In the genomic region with DNA sequence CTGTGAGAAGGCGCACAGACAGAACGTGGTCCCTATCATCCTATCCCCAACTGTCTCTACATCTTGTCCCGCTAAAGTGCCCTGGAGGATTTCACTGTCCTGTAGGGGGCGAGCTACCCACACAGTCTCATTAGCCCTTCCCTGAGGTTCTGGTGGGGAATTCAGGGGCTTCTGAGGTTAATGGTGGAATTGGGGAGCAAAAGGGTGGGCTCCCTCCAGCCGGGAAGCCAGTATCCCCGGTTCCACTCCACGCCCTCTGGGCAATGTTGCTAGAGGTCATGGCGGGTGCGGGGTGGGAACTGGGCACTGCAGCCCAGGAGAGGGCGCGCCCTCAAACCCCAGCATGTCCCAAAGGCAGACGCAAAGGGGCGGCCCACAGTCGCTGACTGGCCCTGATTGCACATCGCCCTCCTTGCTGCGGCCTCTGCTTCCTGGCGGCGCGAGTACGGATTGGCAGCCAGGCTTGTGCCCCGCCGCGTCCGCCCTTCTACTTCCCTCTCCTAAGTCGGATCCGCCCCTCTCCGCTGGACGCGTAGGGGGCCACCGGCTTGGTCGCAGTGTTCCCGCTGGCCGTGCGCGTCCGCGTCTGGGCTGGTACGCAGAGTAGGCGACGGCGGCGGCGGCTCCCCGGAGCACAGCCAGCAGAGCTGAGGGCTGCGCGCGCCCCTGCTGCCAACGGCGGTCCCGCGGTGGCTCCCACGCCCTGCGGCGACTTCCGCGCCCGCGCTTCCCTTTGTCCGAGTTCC, we compare ENCODE assay signal across 8 mouse cellular contexts.
DNase-seq lines count a peak whose midpoint lies in the region; ATAC-seq and TF ChIP-seq lines count a peak whose summit lies in the region.

No protein-coding gene starts in this region.

- intact Hi-C loops in gastrocnemius, adult 2 months (cut with DNase I): no loop called here

- H3K27me3 ChIP-seq in hindbrain, embryonic 16.5 days (replicated peaks; ENCODE audit: control insufficient read depth, insufficient read depth, low read length): no peaks in the 10 kb centered on the region

- peak overlapping the region; percentile 59 for H3K4me2 ChIP-seq in hindbrain, embryonic 16.5 days (ENCODE audit: low read length)

- 2% methylated on average over 49 of the region's 59 CpGs for WGBS in hindbrain, embryonic 16.5 days

- TF ChIP-seq CTCF in gastrocnemius, adult 2 months (IDR thresholded peaks at IDR 0.05): peak; percentile 59

- H3K4me1 ChIP-seq in hindbrain, embryonic 16.5 days (ENCODE audit: control insufficient read depth, insufficient read depth, low read depth, low read length): no peaks in the 10 kb centered on the region

- peak overlapping the region; percentile 80 for H3K9ac ChIP-seq in hindbrain, embryonic 16.5 days (ENCODE audit: low read depth, low read length)

- no peaks in the 10 kb centered on the region for H3K9me3 ChIP-seq in hindbrain, embryonic 16.5 days (ENCODE audit: control insufficient read depth, low read length)

- no peaks in the 10 kb centered on the region for H3K36me3 ChIP-seq in hindbrain, embryonic 16.5 days (ENCODE audit: control insufficient read depth, insufficient read depth, low read length)

- H3K4me3 ChIP-seq in gastrocnemius, adult 2 months: peak overlapping the region; percentile 86
- peak overlapping the region; percentile 65 for H3K4me3 ChIP-seq in hindbrain, embryonic 16.5 days (ENCODE audit: low read length)

- peak overlapping the region; percentile 77 for H3K27ac ChIP-seq in gastrocnemius, adult 2 months
- H3K27ac ChIP-seq in hindbrain, embryonic 16.5 days (ENCODE audit: low read depth, low read length): peak overlapping the region; percentile 86

- peak; percentile 74 for DNase-seq in WW6 (ENCODE audit: low read depth, low spot score)
- DNase-seq in cerebellum, postnatal 36 days: peak; percentile 38 to 60
- peak; percentile 92 for DNase-seq in gastrocnemius, adult 2 months
- DNase-seq in left cerebral cortex, adult 11 months (ENCODE audit: low spot score): peak; percentile 77
- peak; percentile 95 for DNase-seq in lung, postnatal 36 days
- peak; percentile 92 for DNase-seq in retina, embryonic 14.5 days (ENCODE audit: low spot score)
- DNase-seq in thymus, postnatal 36 days: peak; percentile 77 to 82

- ATAC-seq in hindbrain, embryonic 16.5 days: peak; percentile 100

Comparison
In these comparisons a context has a peak if more than half of its experiments do, and no peak if none do; other contexts are left out.
1. Peak in every context shown above with its lines: DNase-seq, ATAC-seq, H3K4me3 ChIP-seq and H3K27ac ChIP-seq.